Mouse (Mus musculus): Measurements from ENCODE around the gene Gm266. TPM values are rescaled to one million over a fixed set of nuclear protein-coding genes. Genes with fewer than 3 reads are reported as not detected.

The Gm266 gene
- polyA plus RNA-seq, 1 experiment, result 7.4 TPM

- no peak for DNase-seq (ENCODE audit: extremely low spot score in 1 of 2, low spot score in 1 of 2)
Measured at GRCm38 (mm10) chr12:111455311-111455846, 30.2 kb downstream of the Gm266 start.

- DNase-seq (ENCODE audit: extremely low spot score in 1 of 2, low spot score in 1 of 2), result no peak
Measured at GRCm38 (mm10) chr12:111454543-111455280, 30.9 kb downstream of the Gm266 start.

GRCm38 (mm10) chr12:111454021-111454420 lies 31.6 kb downstream of the Gm266 start:
- DNase-seq (ENCODE audit: extremely low spot score in 1 of 2, low spot score in 1 of 2), result no peak

- DNase-seq (ENCODE audit: extremely low spot score in 1 of 2, low spot score in 1 of 2), result no peak
Measured at GRCm38 (mm10) chr12:111451561-111451960, 34.1 kb downstream of the Gm266 start.

- DNase-seq (ENCODE audit: extremely low spot score in 1 of 2, low spot score in 1 of 2), result no peak
Measured at GRCm38 (mm10) chr12:111450359-111450758, 35.3 kb downstream of the Gm266 start.

- DNase-seq (ENCODE audit: extremely low spot score in 1 of 2, low spot score in 1 of 2), result no peak
Measured at GRCm38 (mm10) chr12:111448931-111449705, 36.5 kb downstream of the Gm266 start.

- DNase-seq (ENCODE audit: extremely low spot score in 1 of 2, low spot score in 1 of 2), result no peak
Measured at GRCm38 (mm10) chr12:111447898-111448760, 37.5 kb downstream of the Gm266 start.

- DNase-seq (ENCODE audit: extremely low spot score in 1 of 2, low spot score in 1 of 2), result no peak
Measured at GRCm38 (mm10) chr12:111447350-111447749, 38.3 kb downstream of the Gm266 start.

- DNase-seq (ENCODE audit: extremely low spot score in 1 of 2, low spot score in 1 of 2), result no peak
Measured at GRCm38 (mm10) chr12:111446745-111447144, 38.9 kb downstream of the Gm266 start.

GRCm38 (mm10) chr12:111445890-111446613 lies 39.6 kb downstream of the Gm266 start:
- DNase-seq (ENCODE audit: extremely low spot score in 1 of 2, low spot score in 1 of 2), result no peak

GRCm38 (mm10) chr12:111445161-111445889 lies 40.3 kb downstream of the Gm266 start:
- no peak for DNase-seq (ENCODE audit: extremely low spot score in 1 of 2, low spot score in 1 of 2)

GRCm38 (mm10) chr12:111443921-111444831 lies 41.4 kb downstream of the Gm266 start:
- no peak for DNase-seq (ENCODE audit: extremely low spot score in 1 of 2, low spot score in 1 of 2)

GRCm38 (mm10) chr12:111443011-111443870 lies 42.4 kb downstream of the Gm266 start:
- no peak for DNase-seq (ENCODE audit: extremely low spot score in 1 of 2, low spot score in 1 of 2)

GRCm38 (mm10) chr12:111442309-111443010 lies 43.2 kb downstream of the Gm266 start, which contains the start of gene Tnfaip2:
Gene Tnfaip2, plus strand, starts transcription at chr12:111442469.
- no peak for DNase-seq (ENCODE audit: extremely low spot score in 1 of 2, low spot score in 1 of 2)

- DNase-seq (ENCODE audit: extremely low spot score in 1 of 2, low spot score in 1 of 2), result peak in 1 of 2 experiments; percentile 67
Measured at GRCm38 (mm10) chr12:111441523-111441922, 44.1 kb downstream of the Gm266 start.

GRCm38 (mm10) chr12:111440701-111441373 lies 44.8 kb downstream of the Gm266 start:
- DNase-seq (ENCODE audit: extremely low spot score in 1 of 2, low spot score in 1 of 2), result no peak

All from frontal cortex, adult 2 months (tissue).